Mouse (Mus musculus): Measurements from ENCODE around the gene Klhl40. TPM values are rescaled to one million over a fixed set of nuclear protein-coding genes. Genes with fewer than 3 reads are reported as not detected.

Gene Klhl40
- polyA plus RNA-seq, 1 experiment from 2014 or later: 1.7 TPM

DNA sequence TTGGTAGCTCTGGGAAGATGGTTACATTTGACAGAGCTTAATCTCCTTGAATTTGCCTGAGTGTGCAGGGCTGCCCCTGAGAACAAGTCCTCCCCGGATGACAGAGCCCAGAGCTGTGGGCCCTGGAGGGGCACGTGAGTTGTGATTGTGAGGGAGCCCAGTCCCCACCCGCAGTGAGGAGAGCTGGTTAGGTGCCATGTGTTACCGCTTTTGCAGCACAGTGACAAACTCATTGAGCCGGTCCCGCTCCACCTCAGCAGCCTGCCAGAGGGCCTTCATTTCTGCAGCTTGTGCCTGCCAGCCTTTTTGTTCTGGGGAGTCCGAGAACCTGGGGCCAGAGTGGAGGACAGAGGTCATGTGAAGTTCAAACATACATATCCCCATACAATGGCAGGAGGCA, 30.5 kb downstream of the Klhl40 start:
- 59% methylated on average over 7 of the region's 7 CpGs for whole genome bisulfite sequencing
- no peaks in the 10 kb centered on the region for H3K4me1 ChIP-seq (ENCODE audit: control insufficient read depth, insufficient read depth, low read length)
- ATAC-seq (ENCODE audit: insufficient number of reproducible peaks, low FRiP score, low TSS enrichment, low read depth) (no peak), DNase-seq (ENCODE audit: low spot score) (no peak)
- H3K27ac ChIP-seq (replicated peaks; ENCODE audit: low read depth, low read length): no peak overlapping the region
- no peak overlapping the region for H3K4me2 ChIP-seq (ENCODE audit: low read depth, severe bottlenecking)
- H3K36me3 ChIP-seq (ENCODE audit: control insufficient read depth, insufficient read depth, low read length): no peaks in the 10 kb centered on the region
- no peaks in the 10 kb centered on the region for H3K27me3 ChIP-seq (ENCODE audit: control insufficient read depth, insufficient read depth, low read length)
- no peak overlapping the region for H3K9ac ChIP-seq (ENCODE audit: low read length)
- H3K9me3 ChIP-seq (ENCODE audit: control insufficient read depth, low read length): no peaks in the 10 kb centered on the region
- no peak overlapping the region for H3K4me3 ChIP-seq (ENCODE audit: low read depth, low read length)

- no peak for ATAC-seq (ENCODE audit: insufficient number of reproducible peaks, low FRiP score, low TSS enrichment, low read depth)
- H3K27ac ChIP-seq (replicated peaks; ENCODE audit: low read depth, low read length): no peak overlapping the region
- no peak overlapping the region for H3K4me3 ChIP-seq (ENCODE audit: low read depth, low read length)
Measured at GRCm38 (mm10) chr9:121808511-121808910, 31.1 kb downstream of the Klhl40 start.

DNA sequence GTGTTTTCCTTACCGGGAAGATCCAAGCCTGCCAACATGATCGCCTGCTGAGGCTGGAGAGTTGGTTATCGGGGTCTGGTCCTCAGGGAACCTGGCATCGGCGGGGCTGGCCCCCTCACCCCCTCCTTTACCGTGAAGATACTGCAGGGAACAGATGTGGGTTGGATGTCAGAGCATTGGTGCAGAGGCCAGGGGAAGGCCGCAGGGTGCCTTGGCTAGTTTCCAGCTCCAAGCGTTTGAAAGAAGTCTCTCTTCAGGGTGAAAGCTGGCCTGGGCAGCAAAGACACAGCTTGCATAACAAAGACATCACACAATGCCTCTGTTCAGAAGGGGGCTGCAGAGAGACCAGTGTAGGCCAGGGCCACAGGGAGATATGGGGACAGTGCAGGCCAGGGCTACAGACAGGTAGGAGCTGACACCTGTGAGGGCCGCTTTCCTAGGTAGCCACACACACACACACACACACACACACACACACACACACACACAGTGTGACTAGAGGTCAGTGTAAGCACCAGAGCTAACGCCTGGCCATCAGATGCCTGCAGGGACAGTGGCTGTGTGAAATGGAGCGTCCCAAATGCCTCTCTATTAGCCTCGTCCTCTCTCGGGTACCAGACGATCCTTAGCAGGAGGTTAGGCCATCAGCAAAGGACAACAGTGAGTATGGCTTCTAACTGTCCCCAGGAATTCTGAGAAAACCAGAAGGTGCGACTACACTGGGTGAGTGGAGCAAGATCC, 32.8 kb downstream of the Klhl40 start:
- ATAC-seq (ENCODE audit: insufficient number of reproducible peaks, low FRiP score, low TSS enrichment, low read depth): no peak
- no peak overlapping the region for H3K4me2 ChIP-seq (ENCODE audit: low read depth, severe bottlenecking)
- WGBS: 48% methylated on average over 15 of the region's 15 CpGs
- no peaks in the 10 kb centered on the region for H3K27me3 ChIP-seq (ENCODE audit: control insufficient read depth, insufficient read depth, low read length)
- DNase-seq (ENCODE audit: low spot score): no peak
- H3K9ac ChIP-seq (ENCODE audit: low read length): no peak overlapping the region
- no peak overlapping the region for H3K27ac ChIP-seq (replicated peaks; ENCODE audit: low read depth, low read length)
- H3K4me1 ChIP-seq (ENCODE audit: control insufficient read depth, insufficient read depth, low read length): no peaks in the 10 kb centered on the region
- no peaks in the 10 kb centered on the region for H3K36me3 ChIP-seq (ENCODE audit: control insufficient read depth, insufficient read depth, low read length)
- no peaks in the 10 kb centered on the region for H3K9me3 ChIP-seq (ENCODE audit: control insufficient read depth, low read length)
- H3K4me3 ChIP-seq (ENCODE audit: low read depth, low read length): no peak overlapping the region

More at GRCm38 (mm10) chr9:121808511-121808910, 31.1 kb downstream of the Klhl40 start:
- H3K9ac ChIP-seq (ENCODE audit: low read length): no peak overlapping the region
- no peaks in the 10 kb centered on the region for H3K4me1 ChIP-seq (ENCODE audit: control insufficient read depth, insufficient read depth, low read length)
- H3K27me3 ChIP-seq (ENCODE audit: control insufficient read depth, insufficient read depth, low read length): no peaks in the 10 kb centered on the region
- H3K4me2 ChIP-seq (ENCODE audit: low read depth, severe bottlenecking): no peak overlapping the region
- DNase-seq (ENCODE audit: low spot score): no peak
- H3K9me3 ChIP-seq (ENCODE audit: control insufficient read depth, low read length): no peaks in the 10 kb centered on the region
- no peaks in the 10 kb centered on the region for H3K36me3 ChIP-seq (ENCODE audit: control insufficient read depth, insufficient read depth, low read length)
- 75% methylated on average over 3 of the region's 3 CpGs for WGBS

GRCm38 (mm10) chr9:121815183-121815582, 37.8 kb downstream of the Klhl40 start:
- DNase-seq (ENCODE audit: low spot score) (no peak), ATAC-seq (ENCODE audit: insufficient number of reproducible peaks, low FRiP score, low TSS enrichment, low read depth) (no peak)
- H3K4me2 ChIP-seq (ENCODE audit: low read depth, severe bottlenecking): no peak overlapping the region
- H3K27ac ChIP-seq (replicated peaks; ENCODE audit: low read depth, low read length): no peak overlapping the region
- no peak overlapping the region for H3K9ac ChIP-seq (ENCODE audit: low read length)
- H3K4me3 ChIP-seq (ENCODE audit: low read depth, low read length): no peak overlapping the region
- no peaks in the 10 kb centered on the region for H3K36me3 ChIP-seq (ENCODE audit: control insufficient read depth, insufficient read depth, low read length)
- no peaks in the 10 kb centered on the region for H3K9me3 ChIP-seq (ENCODE audit: control insufficient read depth, low read length)
- H3K4me1 ChIP-seq (ENCODE audit: control insufficient read depth, insufficient read depth, low read length): no peaks in the 10 kb centered on the region
- no peaks in the 10 kb centered on the region for H3K27me3 ChIP-seq (ENCODE audit: control insufficient read depth, insufficient read depth, low read length)
- 76% methylated on average over 6 of the region's 6 CpGs for WGBS

DNA sequence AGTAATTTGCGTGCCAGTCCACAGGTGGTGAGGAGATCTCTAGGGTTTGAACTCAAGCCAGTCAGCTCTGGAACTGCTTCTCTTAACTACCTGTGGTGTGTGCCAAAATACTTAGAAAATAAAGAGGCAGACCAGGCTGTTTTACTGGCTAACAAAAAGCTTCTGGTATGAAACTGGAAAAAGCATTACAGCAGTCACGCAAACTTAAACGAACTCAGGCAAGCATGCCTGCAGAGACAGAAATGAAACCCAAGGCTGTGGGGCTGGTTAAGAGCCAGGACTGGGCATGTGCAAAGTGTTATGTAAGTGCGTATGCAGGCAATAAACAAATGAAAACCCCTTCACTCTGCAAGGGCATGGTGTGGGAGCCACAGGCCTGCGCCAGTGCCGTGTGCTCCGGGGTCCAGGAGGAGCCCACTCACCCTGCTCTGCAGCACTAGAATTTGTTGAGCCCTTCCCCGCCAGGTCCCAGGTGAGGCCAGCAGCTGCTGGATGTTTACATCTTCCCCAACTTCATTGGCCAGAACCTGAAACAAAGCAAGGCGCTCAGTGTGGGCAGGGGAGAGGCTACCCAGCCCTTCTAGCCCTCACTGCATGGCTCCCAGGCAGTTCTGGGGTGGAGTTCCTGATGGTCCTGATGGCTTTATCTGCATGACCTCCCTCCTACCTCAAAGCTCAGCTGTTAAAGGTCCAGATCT, 41.8 kb downstream of the Klhl40 start:
- H3K4me3 ChIP-seq (ENCODE audit: low read depth, low read length): no peak overlapping the region
- no peak overlapping the region for H3K27ac ChIP-seq (replicated peaks; ENCODE audit: low read depth, low read length)
- no peak overlapping the region for H3K9ac ChIP-seq (ENCODE audit: low read length)
- WGBS: 65% methylated on average over 9 of the region's 9 CpGs
- H3K36me3 ChIP-seq (ENCODE audit: control insufficient read depth, insufficient read depth, low read length): no peaks in the 10 kb centered on the region
- no peaks in the 10 kb centered on the region for H3K4me1 ChIP-seq (ENCODE audit: control insufficient read depth, insufficient read depth, low read length)
- no peaks in the 10 kb centered on the region for H3K27me3 ChIP-seq (ENCODE audit: control insufficient read depth, insufficient read depth, low read length)
- DNase-seq (ENCODE audit: low spot score): no peak
- no peaks in the 10 kb centered on the region for H3K9me3 ChIP-seq (ENCODE audit: control insufficient read depth, low read length)
- no peak; the same call in 1 of the 2 replicates for ATAC-seq (ENCODE audit: insufficient number of reproducible peaks, low FRiP score, low TSS enrichment, low read depth)
- H3K4me2 ChIP-seq (ENCODE audit: low read depth, severe bottlenecking): no peak overlapping the region

GRCm38 (mm10) chr9:121819771-121820471, 42.5 kb downstream of the Klhl40 start:
- Histone ChIP-seq H3K36me3 (ENCODE audit: control insufficient read depth, insufficient read depth, low read length) (no peaks in the 10 kb centered on the region), H3K4me1 (ENCODE audit: control insufficient read depth, insufficient read depth, low read length) (no peaks in the 10 kb centered on the region), H3K27ac (replicated peaks; ENCODE audit: low read depth, low read length) (no peak overlapping the region), H3K9ac (ENCODE audit: low read length) (no peak overlapping the region), H3K9me3 (ENCODE audit: control insufficient read depth, low read length) (no peaks in the 10 kb centered on the region), H3K4me3 (ENCODE audit: low read depth, low read length) (no peak overlapping the region), H3K4me2 (ENCODE audit: low read depth, severe bottlenecking) (no peak overlapping the region), H3K27me3 (ENCODE audit: control insufficient read depth, insufficient read depth, low read length) (no peaks in the 10 kb centered on the region)
- DNase-seq (ENCODE audit: low spot score) (no peak), ATAC-seq (ENCODE audit: insufficient number of reproducible peaks, low FRiP score, low TSS enrichment, low read depth) (no peak)
- 65% methylated on average over 7 of the region's 7 CpGs for WGBS

DNA sequence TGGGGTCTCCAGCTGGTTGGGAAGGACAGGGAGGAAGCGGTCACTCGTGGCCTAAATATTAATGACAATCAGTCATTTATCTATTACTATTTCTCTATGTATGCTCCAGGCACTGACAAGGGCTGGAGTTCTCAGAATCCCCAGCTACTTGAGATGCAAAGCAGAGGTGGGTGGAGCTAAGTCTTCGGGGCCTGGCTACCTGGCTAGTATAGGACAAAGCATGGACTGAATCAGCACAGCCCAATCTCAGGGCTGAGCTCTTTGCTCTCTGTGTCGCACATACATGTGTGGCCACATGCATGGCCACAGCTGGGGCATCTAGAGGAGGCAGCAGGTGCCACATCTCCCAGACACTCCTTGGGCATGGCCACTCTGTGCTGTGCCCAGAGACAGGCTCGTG, 43.4 kb downstream of the Klhl40 start:
- Histone ChIP-seq H3K27ac (replicated peaks; ENCODE audit: low read depth, low read length) (no peak overlapping the region), H3K9ac (ENCODE audit: low read length) (no peak overlapping the region), H3K27me3 (ENCODE audit: control insufficient read depth, insufficient read depth, low read length) (no peaks in the 10 kb centered on the region), H3K9me3 (ENCODE audit: control insufficient read depth, low read length) (no peaks in the 10 kb centered on the region), H3K4me2 (ENCODE audit: low read depth, severe bottlenecking) (no peak overlapping the region), H3K36me3 (ENCODE audit: control insufficient read depth, insufficient read depth, low read length) (no peaks in the 10 kb centered on the region), H3K4me3 (ENCODE audit: low read depth, low read length) (no peak overlapping the region), H3K4me1 (ENCODE audit: control insufficient read depth, insufficient read depth, low read length) (no peaks in the 10 kb centered on the region)
- no peak for DNase-seq (ENCODE audit: low spot score)
- 66% methylated on average over 5 of the region's 5 CpGs for WGBS
- ATAC-seq (ENCODE audit: insufficient number of reproducible peaks, low FRiP score, low TSS enrichment, low read depth): no peak

DNA sequence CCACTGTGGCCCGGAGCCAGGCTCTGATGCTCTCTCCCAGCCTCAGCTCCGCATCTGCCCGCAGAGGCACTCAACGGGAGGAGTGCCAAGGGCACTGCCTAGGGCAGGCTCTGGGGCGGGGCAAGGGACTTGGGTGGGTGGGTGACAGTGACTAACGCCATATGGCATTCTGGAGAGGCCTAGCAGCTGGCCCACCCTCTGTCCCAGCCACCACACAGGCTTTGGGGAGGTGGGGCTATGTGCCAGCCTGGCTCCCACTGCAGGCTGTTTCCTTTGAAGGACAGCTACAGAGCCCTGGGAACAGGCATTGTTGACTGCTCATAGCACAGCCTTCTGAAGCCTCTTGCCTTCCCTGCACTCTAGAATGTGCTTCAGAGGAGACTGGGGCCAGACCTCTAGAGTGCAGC, 45.2 kb downstream of the Klhl40 start:
- H3K27ac ChIP-seq (replicated peaks; ENCODE audit: low read depth, low read length): no peak overlapping the region
- no peaks in the 10 kb centered on the region for H3K36me3 ChIP-seq (ENCODE audit: control insufficient read depth, insufficient read depth, low read length)
- no peaks in the 10 kb centered on the region for H3K27me3 ChIP-seq (ENCODE audit: control insufficient read depth, insufficient read depth, low read length)
- no peak overlapping the region for H3K4me3 ChIP-seq (ENCODE audit: low read depth, low read length)
- no peaks in the 10 kb centered on the region for H3K4me1 ChIP-seq (ENCODE audit: control insufficient read depth, insufficient read depth, low read length)
- H3K9me3 ChIP-seq (ENCODE audit: control insufficient read depth, low read length): no peaks in the 10 kb centered on the region
- H3K4me2 ChIP-seq (ENCODE audit: low read depth, severe bottlenecking): no peak overlapping the region
- ATAC-seq (ENCODE audit: insufficient number of reproducible peaks, low FRiP score, low TSS enrichment, low read depth): no peak
- WGBS: 79% methylated on average over 6 of the region's 6 CpGs
- no peak overlapping the region for H3K9ac ChIP-seq (ENCODE audit: low read length)
- no peak for DNase-seq (ENCODE audit: low spot score)

All from limb, embryonic 11.5 days (tissue).